Mouse (Mus musculus): ENCODE measurements around the gene Spsb1. TPM values are rescaled to one million over a fixed set of nuclear protein-coding genes. Genes with fewer than 3 reads are reported as not detected.

Gene Spsb1
- polyA plus RNA-seq, 1 experiment from 2014 or later = 9.2 TPM

DNA sequence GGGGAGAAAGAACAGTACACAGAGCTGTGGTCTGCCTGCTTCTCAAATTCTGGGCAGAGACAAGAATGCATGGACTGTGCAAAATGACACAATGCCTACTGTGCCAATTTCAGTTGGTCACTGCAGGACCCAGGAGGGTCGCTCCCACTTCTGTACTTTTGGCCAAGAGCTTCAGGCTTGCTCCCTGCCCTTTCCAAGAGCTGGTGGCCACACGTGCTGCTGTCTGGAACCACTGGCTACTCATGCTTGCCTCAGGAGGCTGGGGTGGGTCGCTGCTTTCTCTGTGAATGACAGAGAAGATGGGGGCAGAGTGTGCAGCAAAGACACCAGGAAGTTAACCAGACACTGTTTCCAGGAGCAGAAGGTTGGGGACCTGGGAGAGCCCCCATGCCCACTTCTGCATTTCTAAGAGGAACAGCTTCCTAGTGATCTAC is 53.5 kb downstream of the Spsb1 start:
- H3K4me3 ChIP-seq = no peak overlapping the region
- H3K4me1 ChIP-seq = peaks cover 19% of the 10 kb centered on the region
- H3K36me3 ChIP-seq = peaks cover 13% of the 10 kb centered on the region; the same call in 1 of the 2 replicates
- H3K27me3 ChIP-seq (ENCODE audit: insufficient read depth, poor library complexity, severe bottlenecking) = peaks cover 21% of the 10 kb centered on the region
- 73% methylated on average over 3 of the region's 3 CpGs for WGBS
- no peak overlapping the region for H3K27ac ChIP-seq
- no peak for DNase-seq (ENCODE audit: low spot score)
- H3K9me3 ChIP-seq = no peaks in the 10 kb centered on the region

DNA sequence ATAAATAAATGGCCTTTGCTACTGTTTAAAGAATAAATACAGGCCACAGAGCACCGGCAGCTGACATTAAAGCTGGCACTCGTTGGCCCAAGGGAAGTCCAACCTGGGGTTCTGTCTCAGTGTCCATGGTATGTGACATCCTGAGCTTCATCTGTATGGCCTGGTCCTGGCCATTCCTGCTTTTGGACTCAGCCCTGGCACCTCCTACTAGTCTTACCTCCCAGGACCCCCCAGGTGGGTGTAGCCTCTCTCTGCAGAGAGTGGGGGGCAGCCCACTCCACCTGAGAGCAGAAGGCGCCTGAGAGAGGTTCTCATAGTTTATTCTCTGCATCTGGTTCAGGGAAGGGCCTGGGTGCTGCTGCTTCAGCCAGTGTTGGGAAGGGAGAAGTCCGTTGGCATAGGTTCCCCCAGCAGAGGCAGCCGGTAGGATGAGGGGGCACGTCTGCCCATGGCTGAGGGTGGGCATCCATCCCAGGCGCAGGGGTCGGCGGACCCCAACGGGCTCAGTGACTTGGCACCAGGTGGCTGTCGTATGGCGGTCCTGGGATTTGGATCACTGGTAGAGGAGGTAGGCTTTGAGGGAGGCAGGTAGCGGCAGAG is 57.1 kb downstream of the Spsb1 start:
- Histone ChIP-seq H3K4me1 (peaks cover 36% of the 10 kb centered on the region), H3K36me3 (peaks cover 5% of the 10 kb centered on the region; the same call in 1 of the 2 replicates), H3K4me3 (no peak overlapping the region), H3K9me3 (no peaks in the 10 kb centered on the region), H3K27ac (no peak overlapping the region), H3K27me3 (ENCODE audit: insufficient read depth, poor library complexity, severe bottlenecking) (peaks cover 21% of the 10 kb centered on the region)
- 85% methylated on average over 13 of the region's 13 CpGs for WGBS
- no peak for DNase-seq (ENCODE audit: low spot score)

DNA sequence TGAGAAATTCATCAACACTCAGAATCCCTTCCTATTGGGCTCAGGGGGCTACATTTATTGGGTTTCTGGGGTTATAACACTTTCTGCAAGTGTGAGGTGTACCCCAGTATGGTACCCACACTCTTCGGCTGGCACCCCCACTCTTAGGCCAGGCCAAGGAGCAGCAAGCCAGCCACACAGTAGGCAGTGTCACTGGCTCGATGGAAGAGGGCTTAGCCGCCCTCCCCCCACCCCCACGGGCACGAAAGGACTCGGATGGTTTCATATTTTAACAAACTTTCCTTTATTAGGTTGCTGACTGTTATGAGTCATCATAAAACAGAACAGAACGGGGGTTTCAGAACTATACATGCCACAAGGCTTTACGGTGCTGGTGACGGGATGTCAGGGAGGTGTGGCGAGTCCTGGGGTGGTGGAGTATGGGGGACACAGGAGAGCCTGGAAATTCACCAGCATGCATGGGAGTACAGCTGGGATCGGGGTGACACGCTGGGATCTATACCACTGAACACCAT is 58.8 kb downstream of the Spsb1 start:
- H3K27me3 ChIP-seq (ENCODE audit: insufficient read depth, poor library complexity, severe bottlenecking) = peaks cover 20% of the 10 kb centered on the region
- H3K27ac ChIP-seq = no peak overlapping the region
- H3K36me3 ChIP-seq = peaks cover 5% of the 10 kb centered on the region; the same call in 1 of the 2 replicates
- peaks cover 34% of the 10 kb centered on the region for H3K4me1 ChIP-seq
- 70% methylated on average over 12 of the region's 12 CpGs for WGBS
- DNase-seq (ENCODE audit: low spot score) = no peak
- no peak overlapping the region for H3K4me3 ChIP-seq
- H3K9me3 ChIP-seq = no peaks in the 10 kb centered on the region

DNA sequence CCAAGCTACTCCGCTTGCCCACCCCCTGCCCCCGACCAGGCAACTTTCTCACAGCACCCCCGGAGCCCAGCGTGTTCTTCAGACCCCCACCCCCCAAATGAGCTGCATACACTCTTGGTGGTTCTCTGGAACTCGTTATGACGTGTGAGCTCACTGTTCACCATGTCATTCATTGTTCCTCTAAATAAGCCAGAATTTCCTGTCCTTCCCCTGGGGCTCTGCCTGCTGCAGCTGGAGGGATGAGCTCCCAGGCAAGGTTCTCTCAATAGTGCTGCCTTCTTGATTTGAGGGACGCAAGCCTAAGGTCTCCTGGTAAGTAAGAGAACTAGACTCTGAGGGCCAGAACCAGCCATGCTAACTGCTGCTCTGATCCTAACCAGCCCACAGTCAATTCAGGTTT is 59.6 kb downstream of the Spsb1 start:
- no peak overlapping the region for H3K4me3 ChIP-seq
- H3K27ac ChIP-seq = peak overlapping the region; percentile 44; the same call in 1 of the 2 replicates
- peaks cover 5% of the 10 kb centered on the region; the same call in 1 of the 2 replicates for H3K36me3 ChIP-seq
- H3K27me3 ChIP-seq (ENCODE audit: insufficient read depth, poor library complexity, severe bottlenecking) = peaks cover 13% of the 10 kb centered on the region
- H3K4me1 ChIP-seq = peaks cover 39% of the 10 kb centered on the region
- no peaks in the 10 kb centered on the region for H3K9me3 ChIP-seq
- WGBS = 63% methylated on average over 7 of the region's 7 CpGs
- no peak for DNase-seq (ENCODE audit: low spot score)

DNA sequence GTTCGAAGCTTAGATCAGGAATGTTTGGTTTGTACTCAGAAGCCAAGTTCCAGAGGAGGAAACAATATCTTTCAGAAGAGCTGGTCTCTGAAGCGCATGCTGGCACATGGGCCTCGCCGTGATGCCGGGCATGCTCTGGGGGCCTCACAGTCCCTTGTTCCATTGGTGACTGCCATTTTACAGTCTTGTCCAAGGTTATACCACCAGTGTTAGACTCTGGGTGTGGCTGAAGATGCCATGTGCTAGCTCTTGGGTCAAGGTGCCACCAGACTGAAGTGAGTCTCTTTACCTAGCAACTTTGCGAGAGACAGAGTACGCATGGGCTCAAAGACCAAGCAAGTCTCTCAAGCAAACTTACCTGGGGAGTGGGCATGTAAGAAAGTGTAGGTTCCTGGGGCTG is 60.5 kb downstream of the Spsb1 start:
- Histone ChIP-seq H3K27ac (peak overlapping the region; percentile 70), H3K4me1 (peaks cover 49% of the 10 kb centered on the region)
- WGBS = 88% methylated on average over 7 of the region's 7 CpGs

DNA sequence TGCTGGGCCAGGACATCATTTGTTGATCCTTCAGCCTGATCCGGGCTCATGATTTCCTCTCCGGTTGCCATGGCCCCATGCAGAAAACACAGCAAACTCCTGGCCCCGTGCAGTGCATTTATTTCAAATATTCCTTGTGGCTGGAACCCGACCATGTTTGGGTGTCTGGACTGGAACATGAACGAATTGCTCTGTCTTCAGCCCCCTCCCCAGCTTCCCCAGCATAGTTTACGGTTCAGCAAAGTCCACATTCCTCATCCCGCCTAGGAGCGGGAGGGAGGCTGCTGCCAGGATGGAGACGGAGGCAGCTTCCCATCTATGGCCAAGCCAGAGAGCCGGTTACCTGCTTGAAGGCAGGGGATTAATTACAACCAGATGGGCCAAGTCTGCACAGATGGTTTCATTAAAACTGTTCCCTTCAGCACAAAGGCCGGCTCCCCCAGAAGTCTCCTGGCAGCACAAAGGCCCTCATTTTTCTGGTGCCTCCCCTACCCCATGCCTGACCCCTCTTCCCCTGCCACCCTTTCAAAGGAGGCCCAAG is 61.2 kb downstream of the Spsb1 start:
- Histone ChIP-seq H3K36me3 (peaks cover 5% of the 10 kb centered on the region; the same call in 1 of the 2 replicates), H3K4me1 (peaks cover 55% of the 10 kb centered on the region), H3K4me3 (no peak overlapping the region), H3K9me3 (no peaks in the 10 kb centered on the region), H3K27me3 (ENCODE audit: insufficient read depth, poor library complexity, severe bottlenecking) (peaks cover 13% of the 10 kb centered on the region), H3K27ac (peak overlapping the region; percentile 70)
- WGBS = 37% methylated on average over 11 of the region's 11 CpGs
- DNase-seq (ENCODE audit: low spot score) = no peak

More for the DNA sequence above, 60.5 kb downstream of the Spsb1 start:
- no peak for DNase-seq (ENCODE audit: low spot score)
- peaks cover 5% of the 10 kb centered on the region; the same call in 1 of the 2 replicates for H3K36me3 ChIP-seq
- H3K27me3 ChIP-seq (ENCODE audit: insufficient read depth, poor library complexity, severe bottlenecking) = peaks cover 13% of the 10 kb centered on the region
- H3K4me3 ChIP-seq = no peak overlapping the region
- no peaks in the 10 kb centered on the region for H3K9me3 ChIP-seq

DNA sequence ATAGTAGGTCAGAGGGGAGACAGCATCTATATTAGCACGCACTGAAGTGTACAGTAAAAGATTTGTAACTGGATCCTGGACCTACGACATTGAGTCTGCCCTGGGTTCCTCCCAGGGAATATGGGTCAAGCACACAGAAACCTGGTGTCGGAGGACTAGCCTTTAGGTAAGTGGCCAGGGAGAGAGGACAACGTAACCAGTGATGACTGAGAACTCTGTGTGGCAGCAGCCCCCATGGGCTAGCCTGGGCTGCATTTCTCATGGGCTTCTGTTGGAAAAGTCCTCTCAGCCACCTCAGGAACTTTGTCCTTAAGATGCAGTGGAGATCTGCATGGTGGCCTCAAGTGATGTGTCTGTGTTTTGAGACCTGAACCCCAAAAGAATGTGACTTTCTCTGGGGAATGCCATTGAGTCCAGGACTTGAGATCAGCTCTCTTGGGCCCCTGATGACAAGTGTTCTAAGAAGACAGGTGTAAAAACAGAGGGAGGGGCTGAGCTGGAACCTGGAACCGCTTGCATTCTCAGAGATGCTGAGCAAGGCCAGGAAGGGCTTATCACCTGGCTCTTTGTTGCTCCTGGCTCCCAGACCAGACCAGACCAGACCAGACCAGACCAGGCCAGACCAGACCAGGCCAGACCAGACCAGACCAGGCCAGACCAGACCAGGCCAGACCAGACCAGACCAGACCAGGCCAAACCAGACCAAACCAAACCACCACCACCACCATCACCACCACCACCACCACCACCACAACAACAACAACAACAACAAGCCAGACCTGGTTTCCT is 63.5 kb downstream of the Spsb1 start:
- Histone ChIP-seq H3K36me3 (no peaks in the 10 kb centered on the region), H3K27ac (peak overlapping the region; percentile 26), H3K9me3 (no peaks in the 10 kb centered on the region), H3K4me3 (no peak overlapping the region), H3K27me3 (ENCODE audit: insufficient read depth, poor library complexity, severe bottlenecking) (no peaks in the 10 kb centered on the region; the same call in 1 of the 2 replicates), H3K4me1 (peaks cover 67% of the 10 kb centered on the region)
- WGBS = 89% methylated on average over 5 of the region's 5 CpGs
- no peak for DNase-seq (ENCODE audit: low spot score)

DNA sequence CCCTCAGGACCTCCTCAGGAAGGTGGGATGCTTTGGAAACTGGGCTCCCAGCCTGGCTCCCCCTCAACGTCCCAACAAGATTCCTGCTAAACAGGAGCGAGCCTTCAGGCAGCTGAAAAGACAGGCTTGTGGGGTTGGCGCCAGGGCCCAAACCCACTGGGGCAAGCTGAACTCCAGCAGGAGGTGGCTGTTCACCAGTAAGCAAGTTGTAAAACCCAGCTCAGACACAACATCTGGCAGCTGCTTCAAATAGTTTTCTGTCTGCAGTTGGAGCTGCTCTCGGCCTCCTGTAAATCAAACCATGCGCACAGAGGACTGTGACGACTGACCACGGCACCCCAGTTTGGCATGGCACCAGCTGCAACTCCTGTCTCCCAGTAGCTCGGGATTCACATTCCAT is 64.3 kb downstream of the Spsb1 start:
- 69% methylated on average over 8 of the region's 8 CpGs for WGBS
- H3K9me3 ChIP-seq = no peaks in the 10 kb centered on the region
- H3K4me1 ChIP-seq = peaks cover 65% of the 10 kb centered on the region
- DNase-seq (ENCODE audit: low spot score) = no peak
- H3K4me3 ChIP-seq = no peak overlapping the region
- peak overlapping the region; percentile 83 for H3K27ac ChIP-seq
- H3K27me3 ChIP-seq (ENCODE audit: insufficient read depth, poor library complexity, severe bottlenecking) = no peaks in the 10 kb centered on the region; the same call in 1 of the 2 replicates
- no peaks in the 10 kb centered on the region for H3K36me3 ChIP-seq

DNA sequence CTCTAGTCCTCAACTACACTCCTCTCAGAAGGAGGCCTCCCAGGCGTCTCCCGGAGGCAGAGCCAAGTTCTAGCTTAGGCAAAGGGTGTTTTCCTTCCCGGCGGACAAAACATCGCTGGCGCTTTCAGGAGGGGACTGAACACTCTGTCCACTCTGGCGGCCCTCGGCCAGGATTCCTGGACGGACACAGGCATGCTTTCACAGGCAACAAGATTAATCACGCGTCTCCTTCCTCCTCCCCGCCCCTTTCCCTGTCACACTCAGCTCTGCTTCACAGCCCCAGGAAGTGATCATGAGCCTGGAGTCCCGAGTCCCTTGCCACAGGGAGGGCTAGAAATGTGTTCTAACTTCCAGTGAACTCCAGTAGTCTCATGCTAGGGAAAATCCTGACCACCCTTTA is 65.0 kb downstream of the Spsb1 start:
- Histone ChIP-seq H3K4me3 (no peak overlapping the region), H3K9me3 (no peaks in the 10 kb centered on the region), H3K27me3 (ENCODE audit: insufficient read depth, poor library complexity, severe bottlenecking) (no peaks in the 10 kb centered on the region; the same call in 1 of the 2 replicates), H3K4me1 (peaks cover 58% of the 10 kb centered on the region), H3K27ac (peak overlapping the region; percentile 83), H3K36me3 (no peaks in the 10 kb centered on the region)
- no peak for DNase-seq (ENCODE audit: low spot score)
- WGBS = 21% methylated on average over 13 of the region's 13 CpGs

DNA sequence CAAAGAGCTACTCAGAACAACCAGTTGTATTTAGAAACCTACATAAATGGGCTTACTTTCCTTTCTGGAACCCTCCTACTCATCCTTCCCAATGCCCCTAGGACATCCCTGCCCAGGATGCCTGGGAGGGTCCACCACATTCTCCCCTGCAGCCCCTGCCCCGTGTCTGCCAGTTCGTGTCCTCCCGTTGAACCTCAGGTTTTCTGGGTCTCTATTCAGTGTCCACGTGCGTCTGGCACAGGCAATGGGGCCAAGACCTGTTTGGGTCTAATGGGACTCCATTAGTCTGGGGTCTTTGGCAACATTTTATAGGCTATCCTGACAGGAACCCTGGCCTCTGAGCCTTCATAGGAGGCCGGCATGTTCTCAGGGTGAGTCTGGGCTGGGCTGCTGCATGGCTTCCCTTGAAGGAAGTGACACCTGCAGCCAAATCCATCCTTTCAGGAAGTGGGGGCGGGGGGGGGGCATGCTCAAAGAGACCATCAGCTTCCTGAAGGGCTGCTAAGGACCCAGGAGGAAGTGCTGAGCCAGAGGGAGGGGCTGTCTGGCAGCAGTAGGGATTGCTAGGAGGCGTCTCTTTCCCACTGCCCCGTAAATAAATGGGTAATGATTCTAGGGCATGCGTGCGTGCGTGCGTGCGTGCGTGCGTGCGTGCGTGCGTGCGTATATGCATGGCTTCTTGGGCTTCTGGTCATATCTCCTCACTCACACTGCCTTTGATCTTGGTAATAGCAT is 65.9 kb downstream of the Spsb1 start:
- H3K4me1 ChIP-seq = peaks cover 51% of the 10 kb centered on the region
- no peaks in the 10 kb centered on the region for H3K9me3 ChIP-seq
- DNase-seq (ENCODE audit: low spot score) = no peak
- H3K27ac ChIP-seq = peak overlapping the region; percentile 83
- H3K27me3 ChIP-seq (ENCODE audit: insufficient read depth, poor library complexity, severe bottlenecking) = peaks cover 6% of the 10 kb centered on the region
- 82% methylated on average over 20 of the region's 20 CpGs for WGBS
- H3K4me3 ChIP-seq = no peak overlapping the region
- H3K36me3 ChIP-seq = no peaks in the 10 kb centered on the region

DNA sequence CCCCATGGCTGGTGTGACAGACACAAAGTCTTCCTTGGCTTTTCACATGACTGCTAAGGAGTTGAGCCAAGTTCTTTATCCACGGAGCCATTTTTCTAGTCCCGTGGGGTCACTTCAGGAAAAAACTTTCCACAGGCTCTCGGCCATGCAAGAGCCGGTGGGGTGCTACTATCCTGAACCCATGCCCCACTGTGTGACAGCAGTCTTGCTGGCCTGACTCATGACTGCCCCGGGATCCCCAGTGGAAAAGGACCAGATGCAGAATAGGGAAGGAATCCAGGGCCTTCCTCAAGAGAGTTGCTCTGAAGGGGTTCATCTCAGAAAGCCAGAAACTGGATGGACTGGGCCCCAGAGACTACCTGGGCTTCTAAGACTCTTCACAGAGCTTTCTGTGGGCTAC is 66.7 kb downstream of the Spsb1 start:
- Histone ChIP-seq H3K4me1 (peaks cover 45% of the 10 kb centered on the region), H3K27ac (no peak overlapping the region), H3K36me3 (no peaks in the 10 kb centered on the region), H3K4me3 (no peak overlapping the region), H3K27me3 (ENCODE audit: insufficient read depth, poor library complexity, severe bottlenecking) (peaks cover 6% of the 10 kb centered on the region), H3K9me3 (no peaks in the 10 kb centered on the region)
- 86% methylated on average over 5 of the region's 5 CpGs for WGBS
- DNase-seq (ENCODE audit: low spot score) = no peak

Data from heart, embryonic 10.5 days (tissue).